Mouse (Mus musculus) CH12.LX (cell line): Measurements from ENCODE around the gene Hoxa9. TPM values are rescaled to one million over a fixed set of nuclear protein-coding genes. Genes with fewer than 3 reads are reported as not detected.

Experiments used
- DNase-seq: peaks from one replicate; pipeline ENCODE4 v3.0.0-alpha.2; 2013; ENCODE audit errors: extremely low read depth
- H3K27ac ChIP-seq: 2 replicates; pipeline ENCODE4 v1.5.1; 2012; ENCODE audit warnings: low read depth, mild to moderate bottlenecking, control low read depth, moderate library complexity; ENCODE audit not compliant: insufficient read depth
- H3K27me3 ChIP-seq: replicated peaks from 2 replicates; pipeline ENCODE3; 2012; ENCODE audit warnings: inconsistent platforms
- H3K36me3 ChIP-seq, 2 experiments: replicated peaks in 1 of 2; 2 replicates each; pipeline versions ENCODE3 to v1.6.1; 2012; ENCODE audit warnings: inconsistent platforms in 1 of 2, low read length in 1 of 2, mild to moderate bottlenecking in 1 of 2, mixed read lengths in 1 of 2, moderate library complexity in 1 of 2; ENCODE audit not compliant: control insufficient read depth in 1 of 2, insufficient read depth in 1 of 2
- H3K4me1 ChIP-seq, 2 experiments: 2 replicates each; pipeline ENCODE4 v1.6.1; 2012; ENCODE audit warnings: inconsistent platforms in 1 of 2, moderate library complexity in 1 of 2; ENCODE audit not compliant: insufficient read depth in 2 of 2, control insufficient read depth in 1 of 2
- H3K4me2 ChIP-seq: 2 replicates; pipeline ENCODE4 v1.6.1; 2012; ENCODE audit warnings: low read depth, mild to moderate bottlenecking, control low read depth; ENCODE audit not compliant: poor library complexity, insufficient read depth, severe bottlenecking
- H3K4me3 ChIP-seq, 3 experiments: fragments of 150-350 bp in 1 of 3; sonication (generic) in 1 of 3; replicated peaks in 1 of 3; 2 replicates each; pipeline versions ENCODE3 to v1.5.1; 2011 to 2012; ENCODE audit warnings: low read depth in 2 of 3, low read length in 2 of 3, mild to moderate bottlenecking in 2 of 3, moderate library complexity in 2 of 3, control low read depth in 1 of 3, improper control_type of control experiment in 1 of 3, inconsistent platforms in 1 of 3, mixed read lengths in 1 of 3; ENCODE audit not compliant: poor library complexity in 1 of 3
- H3K79me2 ChIP-seq: replicated peaks from 2 replicates; pipeline ENCODE4 v1.6.1; 2012; ENCODE audit warnings: mild to moderate bottlenecking, moderate library complexity; ENCODE audit not compliant: control insufficient read depth, poor library complexity, insufficient read depth, severe bottlenecking; ENCODE audit errors: extremely low read depth
- H3K9ac ChIP-seq: 2 replicates; pipeline ENCODE4 v1.6.1; 2012; ENCODE audit warnings: low read depth, mild to moderate bottlenecking, control low read depth, moderate library complexity; ENCODE audit not compliant: insufficient read depth
- H3K9me3 ChIP-seq: replicated peaks from 2 replicates; pipeline ENCODE3; 2012; ENCODE audit warnings: low read length, inconsistent platforms, mixed read lengths
- CHD1 ChIP-seq: IDR thresholded peaks from 2 replicates; pipeline ENCODE4 v1.6.1; 2012; ENCODE audit warnings: low read depth, low read length, improper control_type of control experiment, inconsistent platforms
- CTCF ChIP-seq, 2 experiments: IDR thresholded peaks in 1 of 2; conservative IDR thresholded peaks in 1 of 2; 2 replicates each; pipeline ENCODE4 v1.5.1; 2011 to 2012; ENCODE audit warnings: low read depth in 2 of 2, low read length in 2 of 2, improper control_type of control experiment in 1 of 2, inconsistent platforms in 1 of 2, mild to moderate bottlenecking in 1 of 2, moderate library complexity in 1 of 2
- E2F4 ChIP-seq: IDR thresholded peaks from 2 replicates; pipeline ENCODE4 v1.6.1; 2011; ENCODE audit warnings: low read depth, low read length, improper control_type of control experiment; ENCODE audit not compliant: insufficient replicate concordance
- ELF1 ChIP-seq: IDR thresholded peaks from 2 replicates; pipeline ENCODE4 v1.6.1; 2014; ENCODE audit warnings: low read depth, mild to moderate bottlenecking, inconsistent platforms, low read length, improper control_type of control experiment
- ETS1 ChIP-seq: conservative IDR thresholded peaks from 2 replicates; pipeline ENCODE4 v1.6.1; 2012; ENCODE audit warnings: low read depth, mild to moderate bottlenecking, inconsistent platforms, low read length, improper control_type of control experiment, moderate library complexity
- GABPA ChIP-seq: IDR thresholded peaks from 2 replicates; pipeline ENCODE4 v1.6.1; 2012; ENCODE audit warnings: low read depth, low read length, improper control_type of control experiment, inconsistent platforms; ENCODE audit not compliant: insufficient replicate concordance
- JUND ChIP-seq: conservative IDR thresholded peaks from 2 replicates; pipeline ENCODE4 v1.6.1; 2011; ENCODE audit warnings: low read depth, low read length, improper control_type of control experiment
- KAT2A ChIP-seq: IDR thresholded peaks from 2 replicates; pipeline ENCODE4 v1.6.1; 2012; ENCODE audit warnings: low read length, improper control_type of control experiment, inconsistent platforms; ENCODE audit not compliant: insufficient replicate concordance
- MAX ChIP-seq: IDR thresholded peaks from 2 replicates; pipeline ENCODE4 v1.6.1; 2011; ENCODE audit warnings: low read length, improper control_type of control experiment
- MAZ ChIP-seq: IDR thresholded peaks from 2 replicates; pipeline ENCODE4 v1.6.1; 2012; ENCODE audit warnings: low read depth, mild to moderate bottlenecking, inconsistent platforms, low read length, improper control_type of control experiment, moderate library complexity
- NELFE ChIP-seq: IDR thresholded peaks from 2 replicates; pipeline ENCODE4 v1.6.1; 2011; ENCODE audit warnings: low read depth, low read length, improper control_type of control experiment
- NRF1 ChIP-seq: IDR thresholded peaks from 2 replicates; pipeline ENCODE4 v1.6.1; 2014; ENCODE audit warnings: low read depth, mild to moderate bottlenecking, inconsistent platforms, low read length, improper control_type of control experiment, moderate library complexity
- PAX5 ChIP-seq: IDR thresholded peaks from 2 replicates; pipeline ENCODE4 v1.6.1; 2012; ENCODE audit warnings: low read length, inconsistent platforms, mixed read lengths
- SMC3 ChIP-seq: IDR thresholded peaks from 2 replicates; pipeline ENCODE4 v1.6.1; 2011; ENCODE audit warnings: low read depth, low read length, improper control_type of control experiment
- UBTF ChIP-seq: IDR thresholded peaks from 2 replicates; pipeline ENCODE4 v1.6.1; 2012; ENCODE audit warnings: low read depth, mild to moderate bottlenecking, inconsistent platforms, low read length, improper control_type of control experiment, moderate library complexity
- USF1 ChIP-seq: IDR thresholded peaks from 2 replicates; pipeline ENCODE4 v1.6.1; 2014; ENCODE audit warnings: low read depth, mild to moderate bottlenecking, inconsistent platforms, low read length, improper control_type of control experiment
- USF2 ChIP-seq: conservative IDR thresholded peaks from 2 replicates; pipeline ENCODE4 v1.6.1; 2011; ENCODE audit warnings: low read depth, low read length, improper control_type of control experiment
- ZC3H11A ChIP-seq: IDR thresholded peaks from 2 replicates; pipeline ENCODE4 v1.6.1; 2012; ENCODE audit warnings: low read depth, mild to moderate bottlenecking, inconsistent platforms, low read length, improper control_type of control experiment
- dilution Hi-C: fragments of 300-500 bp; cut with MboI; formaldehyde crosslinking; loops from 2 replicates; pipeline ENCODE4 v1.14.3; 2020; ENCODE audit warnings: low sequenced_read_pairs; ENCODE audit not compliant: extremely low pct_unique_long_range_greater_than_20kb, extremely low pct_ligation_motif_present
- in situ Hi-C: fragments of 300-500 bp; cut with MboI; formaldehyde crosslinking; loops from 3 replicates; pipeline ENCODE4 v1.14.3; 2019; ENCODE audit warnings: low sequenced_read_pairs, low pct_ligation_motif_present, low pct_unique_long_range_greater_than_20kb, mixed read lengths
- polyA plus RNA-seq: library from polyadenylated mRNA; unstranded; fragments of >175 nt; gene quantifications from 2 replicates; pipeline ENCODE4 v1.2.1, GENCODE M21; 2012; ENCODE audit warnings: low read depth; ENCODE audit not compliant: insufficient read length
- total RNA-seq, 2 experiments: library from RNA; depleted of rRNA; stranded (reverse); fragments of 300-350 nt in 1 of 2; fragments of >200 nt in 1 of 2; gene quantifications; 2 replicates each; pipeline ENCODE4 v1.2.3; 2012 to 2014

Hoxa9 gene
- total and polyA plus RNA-seq, 3 experiments: 0.30 to 0.47 (median 0.30) TPM

DNA sequence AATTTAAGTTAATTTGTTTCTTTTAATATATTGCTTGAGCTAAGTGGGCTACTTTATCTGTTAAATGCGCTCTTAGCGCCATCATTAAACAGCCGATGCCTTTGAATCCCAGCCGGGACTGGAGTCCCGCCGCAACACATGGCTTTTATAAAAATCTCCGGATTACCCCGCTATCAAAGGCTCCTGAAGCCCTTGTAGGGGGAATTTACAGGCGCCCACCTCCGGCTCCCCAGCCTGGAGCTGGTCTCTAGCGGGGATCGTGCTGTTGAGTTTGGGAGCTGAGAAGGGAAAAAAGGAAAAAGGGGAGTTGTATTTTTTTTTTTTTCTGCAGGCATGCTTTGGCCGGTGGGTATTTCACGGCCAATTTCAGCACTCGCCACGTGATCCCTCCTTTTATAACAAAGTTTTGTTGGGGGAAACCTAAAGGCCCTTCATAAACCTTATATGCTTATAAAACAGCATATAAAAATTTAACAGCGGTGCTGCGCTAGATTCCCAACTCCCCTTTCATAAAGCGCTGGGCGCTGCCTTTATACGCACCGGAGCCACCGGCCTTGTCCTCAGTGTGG lies 13.7 kb upstream of the Hoxa9 start:
- Histone ChIP-seq H3K4me1 (peaks cover 0 to 9% of the 10 kb centered on the region in 2 experiments; a peak in 2 of 4 replicates), H3K27me3 (no peaks in the 10 kb centered on the region), H3K79me2 (no peaks in the 10 kb centered on the region), H3K9ac (no peak overlapping the region), H3K4me2 (no peak overlapping the region), H3K4me3 (no peak overlapping the region), H3K36me3 (no peaks in the 10 kb centered on the region), H3K27ac (no peak overlapping the region)
- no peak for DNase-seq
- in situ Hi-C loops (no loop called here), dilution Hi-C loops (no loop called here)
- TF ChIP-seq MAX (no peak), JUND (no peak), NRF1 (no peak), MAZ (no peak), E2F4 (no peak), USF2 (no peak), USF1 (no peak), PAX5 (no peak)
- TF ChIP-seq, all 38 proteins: peak for 0
- peaks cover 5% of the 10 kb centered on the region for H3K9me3 ChIP-seq

DNA sequence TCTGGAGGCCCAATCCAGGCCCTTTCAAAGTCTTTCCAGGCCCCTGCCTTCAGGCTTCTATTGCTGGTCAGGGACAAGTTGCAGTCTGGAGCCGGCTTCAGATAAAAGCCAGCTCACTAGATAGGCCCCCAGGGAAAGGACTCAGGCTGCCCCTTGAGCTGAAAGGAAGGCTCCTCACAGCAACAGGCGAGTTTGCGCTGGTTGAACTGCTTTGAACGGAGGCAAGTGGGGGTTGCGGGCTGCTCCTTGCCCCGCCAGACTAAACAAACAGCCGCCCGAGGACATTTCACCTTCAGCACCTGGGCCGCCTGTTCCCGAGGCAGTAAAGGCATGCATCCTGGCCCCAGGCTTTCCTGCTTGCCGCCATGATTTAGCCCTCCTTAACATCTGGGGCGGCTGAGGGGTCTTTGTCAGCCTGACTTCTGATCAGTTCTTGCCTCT lies 12.8 kb upstream of the Hoxa9 start:
- Histone ChIP-seq H3K27me3 (no peaks in the 10 kb centered on the region), H3K4me1 (peaks cover 0 to 12% of the 10 kb centered on the region in 2 experiments; a peak in 2 of 4 replicates), H3K9ac (no peak overlapping the region), H3K27ac (no peak overlapping the region), H3K36me3 (no peaks in the 10 kb centered on the region), H3K79me2 (no peaks in the 10 kb centered on the region), H3K4me3 (no peak overlapping the region), H3K9me3 (peaks cover 5% of the 10 kb centered on the region), H3K4me2 (no peak overlapping the region)
- TF ChIP-seq KAT2A (no peak), GABPA (no peak), UBTF (no peak), CHD1 (no peak), SMC3 (no peak), NELFE (no peak), CTCF (conservative IDR thresholded peaks at IDR 0.05 in 1 of 2, IDR thresholded peaks at IDR 0.05 in 1 of 2; ENCODE audit: low read depth in 2 of 2, low read length in 2 of 2) (no peak), ELF1 (no peak), PAX5 (no peak), ZC3H11A (no peak), ETS1 (no peak)
- dilution Hi-C loops (no loop called here), in situ Hi-C loops (no loop called here)
- no peak for DNase-seq
